Mouse (Mus musculus) midbrain, embryonic 14.5 days (tissue): Measurements from ENCODE around the gene A330070K13Rik. TPM values are rescaled to one million over a fixed set of nuclear protein-coding genes. Genes with fewer than 3 reads are reported as not detected.

ENCODE experiments used
- ATAC-seq: fragments of 200-750 bp; cut with Nextera tagmentation; 2 replicates; pipeline ENCODE4 v1.8.0; 2017; ENCODE audit warnings: moderate number of reproducible peaks, moderate library complexity; ENCODE audit not compliant: low FRiP score, low TSS enrichment
- DNase-seq: peaks from one replicate; pipeline ENCODE4 v3.0.0-alpha.2; 2015
- H3K27ac ChIP-seq: fragments of 300-500 bp; sonication (generic); replicated peaks from 2 replicates; pipeline ENCODE4 v1.5.1; 2014; ENCODE audit warnings: mild to moderate bottlenecking, low read depth, low read length, moderate library complexity
- H3K27me3 ChIP-seq: fragments of 300-500 bp; sonication (generic); 2 replicates; pipeline ENCODE4 v1.6.1; 2014; ENCODE audit warnings: low read length, control low read depth, mixed read lengths; ENCODE audit not compliant: control insufficient read depth, insufficient read depth
- H3K36me3 ChIP-seq: fragments of 300-500 bp; sonication (generic); 2 replicates; pipeline ENCODE4 v1.6.1; 2014; ENCODE audit warnings: low read length, control low read depth; ENCODE audit not compliant: control insufficient read depth, insufficient read depth
- H3K4me1 ChIP-seq: fragments of 300-500 bp; sonication (generic); 2 replicates; pipeline ENCODE4 v1.6.1; 2014; ENCODE audit warnings: mild to moderate bottlenecking, antibody characterized with exemption, low read length, control low read depth; ENCODE audit not compliant: control insufficient read depth, insufficient read depth
- H3K4me2 ChIP-seq: fragments of 300-500 bp; sonication (generic); 2 replicates; pipeline ENCODE4 v1.6.1; 2014; ENCODE audit warnings: mild to moderate bottlenecking, low read length, moderate library complexity
- H3K4me3 ChIP-seq: fragments of 300-500 bp; sonication (generic); replicated peaks from 2 replicates; pipeline ENCODE4 v1.5.1; 2014; ENCODE audit warnings: low read depth, low read length
- H3K9ac ChIP-seq: fragments of 300-500 bp; sonication (generic); replicated peaks from 2 replicates; pipeline ENCODE4 v1.6.1; 2014; ENCODE audit warnings: mild to moderate bottlenecking, low read length, moderate library complexity
- H3K9me3 ChIP-seq: fragments of 300-500 bp; sonication (generic); 2 replicates; pipeline ENCODE4 v1.6.1; 2016; ENCODE audit warnings: low read length, control low read depth, mixed read lengths; ENCODE audit not compliant: control insufficient read depth
- WGBS: fragments of 180-500 bp; shearing (Covaris S2); extraction: QIAGEN DNeasy Blood & Tissue Kit; methylation state at CpG from one replicate; pipeline ENCODE4 v1.1.7; 2014; 5-methylcytosine and 5-hydroxymethylcytosine counted together
- polyA plus RNA-seq: library from polyadenylated mRNA; unstranded; fragments of >200 nt; fragmentation: Nextera tagmentation; extraction: Ambion mirVana; gene quantifications from 2 replicates; pipeline ENCODE4 v1.2.1, GENCODE M21; 2014

Gene A330070K13Rik
- polyA plus RNA-seq, 1 experiment from 2014 or later: not detected

DNA sequence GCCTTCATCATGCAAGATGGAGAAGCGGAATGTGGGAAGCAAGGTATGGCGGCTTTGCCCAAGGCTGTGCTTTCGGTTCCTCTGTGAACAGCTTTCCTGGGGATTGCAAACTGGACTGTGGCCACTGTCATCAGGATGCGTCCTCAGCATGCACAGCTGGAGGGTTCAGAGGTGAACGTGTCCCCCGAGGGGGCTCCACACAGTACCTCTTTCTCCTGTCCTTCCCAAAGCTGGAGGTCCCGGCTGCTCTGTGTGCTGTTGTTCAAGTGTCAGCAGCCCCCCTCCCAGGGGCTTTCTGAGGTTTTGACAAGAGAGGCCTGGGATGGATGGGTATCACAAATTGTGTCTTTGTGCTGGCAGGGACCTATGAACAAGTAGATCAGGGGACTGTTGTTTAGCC, 2.0 kb upstream of the A330070K13Rik start:
- Histone ChIP-seq H3K27me3 (no peaks in the 10 kb centered on the region), H3K4me1 (no peaks in the 10 kb centered on the region)
- WGBS: 57% methylated on average over 7 of the region's 7 CpGs

DNA sequence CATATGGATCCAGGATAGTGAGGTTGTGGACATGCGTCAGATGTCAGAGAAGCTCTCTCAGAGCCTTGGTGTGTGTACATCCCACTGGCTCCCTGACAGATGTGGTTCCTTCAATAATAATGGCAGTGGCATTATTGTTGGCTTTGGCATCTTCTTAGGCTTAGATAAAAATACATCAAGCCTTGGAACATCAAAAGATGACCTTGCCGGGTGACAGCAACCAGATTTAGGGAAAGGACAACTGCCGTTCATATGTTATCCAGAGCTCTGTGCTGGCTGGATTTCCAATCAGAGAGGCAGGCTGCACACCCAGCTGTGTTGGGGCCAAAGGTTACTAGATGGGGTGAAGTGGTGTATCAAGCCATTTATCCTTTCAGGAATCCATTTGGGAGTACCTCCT, 9.0 kb downstream of the A330070K13Rik start:
- Histone ChIP-seq H3K4me1 (no peaks in the 10 kb centered on the region), H3K9me3 (no peaks in the 10 kb centered on the region), H3K27me3 (no peaks in the 10 kb centered on the region), H3K27ac (no peak overlapping the region), H3K9ac (no peak overlapping the region), H3K4me2 (no peak overlapping the region), H3K4me3 (no peak overlapping the region), H3K36me3 (no peaks in the 10 kb centered on the region)
- ATAC-seq: no peak
- whole genome bisulfite sequencing: 92% methylated on average over 3 of the region's 3 CpGs
- no peak for DNase-seq

More for the DNA sequence above, 2.0 kb upstream of the A330070K13Rik start:
- Histone ChIP-seq H3K27ac (no peak overlapping the region), H3K4me3 (no peak overlapping the region), H3K36me3 (no peaks in the 10 kb centered on the region), H3K9me3 (no peaks in the 10 kb centered on the region), H3K9ac (no peak overlapping the region), H3K4me2 (no peak overlapping the region)
- DNase-seq (no peak), ATAC-seq (no peak)

DNA sequence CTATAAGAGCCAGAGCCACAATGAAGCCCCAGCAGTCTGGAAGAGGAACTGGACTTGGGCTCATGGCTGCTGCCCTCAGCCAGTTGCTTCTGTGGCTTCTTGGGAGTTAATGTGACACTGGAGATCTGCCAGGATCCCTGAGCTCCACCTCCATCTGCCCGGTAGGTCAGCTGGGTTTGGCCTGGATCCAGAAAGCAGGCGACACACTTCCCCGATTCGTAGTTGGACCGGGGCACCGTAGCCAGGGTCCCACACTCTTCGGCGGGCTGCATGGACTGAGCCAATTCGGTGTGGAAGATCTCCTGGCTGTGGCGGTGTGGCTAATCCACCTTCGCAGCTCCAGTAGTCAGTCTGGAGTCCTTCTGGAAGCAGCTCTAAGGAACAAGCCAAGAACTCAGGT, 15.2 kb downstream of the A330070K13Rik start, which contains the start of gene Caln1:
Caln1 (plus strand) TSS at position 219 of the 400 bp plus-strand sequence.
- ATAC-seq: no peak
- Histone ChIP-seq H3K9ac (no peak within 1 kb of the TSS), H3K4me1 (no peaks in the 10 kb centered on the region), H3K36me3 (no peaks in the 10 kb centered on the region), H3K9me3 (no peaks in the 10 kb centered on the region), H3K27ac (no peak within 1 kb of the TSS), H3K4me2 (no peak within 1 kb of the TSS), H3K27me3 (no peaks in the 10 kb centered on the region), H3K4me3 (no peak within 1 kb of the TSS)
- 88% methylated on average over 11 of the region's 11 CpGs for WGBS
- DNase-seq: no peak

DNA sequence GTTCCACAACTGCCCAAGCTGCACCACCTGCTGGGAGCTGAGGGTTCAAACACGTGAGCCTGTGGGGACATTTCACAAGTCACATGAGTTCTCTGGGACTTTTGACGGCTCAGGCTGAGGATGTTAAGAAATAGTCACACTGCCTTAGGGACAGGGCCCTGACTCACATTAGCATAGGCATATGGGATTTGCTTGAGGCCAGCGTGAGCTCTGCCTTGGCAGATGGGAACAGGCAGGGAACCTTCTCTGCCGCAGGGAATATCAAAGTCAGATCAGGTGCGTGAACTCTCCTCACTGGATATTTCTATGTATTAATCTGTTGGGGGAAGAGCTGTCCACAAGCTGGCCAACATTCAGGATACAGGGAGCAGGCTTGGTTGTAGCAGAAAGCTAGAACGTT, 16.2 kb downstream of the A330070K13Rik start:
- DNase-seq (no peak), ATAC-seq (no peak)
- no peaks in the 10 kb centered on the region for H3K36me3 ChIP-seq
- H3K27me3 ChIP-seq: no peaks in the 10 kb centered on the region
- H3K4me2 ChIP-seq: no peak overlapping the region
- no peak overlapping the region for H3K9ac ChIP-seq
- H3K4me3 ChIP-seq: no peak overlapping the region
- 79% methylated on average over 6 of the region's 6 CpGs for WGBS
- no peaks in the 10 kb centered on the region for H3K4me1 ChIP-seq
- H3K27ac ChIP-seq: no peak overlapping the region
- no peaks in the 10 kb centered on the region for H3K9me3 ChIP-seq

DNA sequence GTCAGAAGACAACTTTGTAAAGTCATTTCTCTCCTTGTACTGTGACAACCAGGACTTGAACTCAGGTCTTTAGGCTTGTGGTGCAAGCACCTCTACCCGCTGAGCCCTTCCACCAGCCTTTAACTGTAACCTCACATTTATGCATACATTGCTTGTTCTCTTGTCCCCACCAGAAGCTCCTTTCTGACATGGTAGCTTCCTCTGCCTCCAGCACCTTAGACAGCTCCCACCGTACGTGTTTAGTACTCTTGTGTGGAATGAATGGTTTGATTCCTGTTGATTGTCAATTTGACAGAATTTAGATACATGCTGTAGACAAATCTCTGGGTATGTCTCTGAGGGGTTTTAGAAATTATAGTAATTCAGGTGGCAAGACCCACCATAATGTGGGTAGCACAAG, 20.7 kb downstream of the A330070K13Rik start:
- no peaks in the 10 kb centered on the region for H3K9me3 ChIP-seq
- no peak overlapping the region for H3K4me3 ChIP-seq
- no peak overlapping the region for H3K4me2 ChIP-seq
- DNase-seq (no peak), ATAC-seq (no peak)
- H3K9ac ChIP-seq: no peak overlapping the region
- WGBS: 64% methylated on average over 3 of the region's 3 CpGs
- no peak overlapping the region for H3K27ac ChIP-seq
- H3K36me3 ChIP-seq: no peaks in the 10 kb centered on the region
- H3K27me3 ChIP-seq: no peaks in the 10 kb centered on the region
- no peaks in the 10 kb centered on the region for H3K4me1 ChIP-seq

DNA sequence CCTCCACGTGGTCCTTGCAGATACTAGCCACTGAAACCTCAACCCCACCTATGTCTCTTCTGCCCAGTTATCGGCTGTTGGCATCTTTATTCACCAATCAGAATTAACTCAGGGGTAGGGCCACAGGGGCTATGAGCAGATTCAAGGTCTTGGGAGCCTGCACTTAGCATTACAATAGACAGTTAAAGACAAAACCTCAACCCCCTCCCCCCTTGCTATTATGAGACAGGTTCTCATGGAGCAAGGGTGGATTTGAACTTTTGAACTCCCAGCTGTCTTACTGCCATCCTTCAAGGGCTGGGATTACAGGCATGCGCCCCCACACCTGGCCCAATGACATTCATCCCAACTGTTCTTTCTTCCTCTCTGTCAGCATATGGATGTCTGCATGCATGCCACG, 21.3 kb downstream of the A330070K13Rik start:
- no peak overlapping the region for H3K27ac ChIP-seq
- H3K9me3 ChIP-seq: no peaks in the 10 kb centered on the region
- 61% methylated on average over 4 of the region's 4 CpGs for WGBS
- no peaks in the 10 kb centered on the region for H3K36me3 ChIP-seq
- no peak overlapping the region for H3K4me3 ChIP-seq
- H3K27me3 ChIP-seq: no peaks in the 10 kb centered on the region
- DNase-seq (no peak), ATAC-seq (no peak)
- no peak overlapping the region for H3K9ac ChIP-seq
- no peaks in the 10 kb centered on the region for H3K4me1 ChIP-seq
- no peak overlapping the region for H3K4me2 ChIP-seq

DNA sequence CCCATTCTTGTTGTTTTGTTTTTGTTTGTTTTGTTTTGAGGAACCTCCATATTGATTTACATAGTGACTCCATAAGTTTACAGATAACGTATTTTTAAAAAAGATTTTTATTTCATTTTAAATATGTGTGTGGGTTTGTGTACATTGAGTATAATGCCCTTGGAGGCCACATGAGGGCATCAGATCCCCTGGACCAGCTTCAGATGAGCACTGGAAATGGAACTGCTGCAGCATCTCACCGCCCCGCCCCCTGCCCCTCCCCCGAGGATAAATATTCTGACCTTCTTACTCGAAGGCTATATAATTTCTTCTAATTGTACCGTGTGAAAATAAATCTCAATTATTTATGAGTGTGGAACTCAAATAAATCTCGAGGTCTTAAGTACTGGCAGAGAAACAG, 29.2 kb downstream of the A330070K13Rik start:
- no peak overlapping the region for H3K9ac ChIP-seq
- H3K4me2 ChIP-seq: no peak overlapping the region
- no peaks in the 10 kb centered on the region for H3K9me3 ChIP-seq
- H3K27ac ChIP-seq: no peak overlapping the region
- 66% methylated on average over 7 of the region's 7 CpGs for WGBS
- ATAC-seq (no peak), DNase-seq (no peak)
- H3K36me3 ChIP-seq: no peaks in the 10 kb centered on the region
- no peak overlapping the region for H3K4me3 ChIP-seq
- H3K27me3 ChIP-seq: no peaks in the 10 kb centered on the region
- no peaks in the 10 kb centered on the region for H3K4me1 ChIP-seq

DNA sequence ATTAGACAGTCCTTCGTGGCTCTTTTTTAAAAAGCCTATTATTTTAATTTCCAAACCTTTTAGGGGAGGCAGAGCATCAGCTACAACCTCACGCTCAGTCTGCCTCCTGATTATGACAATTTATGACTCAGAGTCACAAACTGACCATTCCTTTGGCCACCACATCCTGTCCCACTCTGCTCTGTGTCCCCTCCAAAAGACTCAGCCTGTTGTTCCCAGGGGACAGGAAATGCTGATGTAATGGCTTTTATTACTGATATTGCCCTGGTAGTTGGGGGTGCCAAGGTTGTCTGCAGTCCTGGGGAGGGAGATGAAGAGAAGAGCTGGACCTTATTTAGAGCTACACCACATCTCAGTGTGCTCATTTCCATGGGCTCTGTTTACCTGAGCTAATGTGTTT, 38.6 kb downstream of the A330070K13Rik start:
- Histone ChIP-seq H3K36me3 (peaks cover 14% of the 10 kb centered on the region), H3K4me2 (no peak overlapping the region), H3K4me1 (no peaks in the 10 kb centered on the region), H3K9me3 (no peaks in the 10 kb centered on the region), H3K27me3 (no peaks in the 10 kb centered on the region), H3K9ac (no peak overlapping the region), H3K4me3 (no peak overlapping the region), H3K27ac (no peak overlapping the region)
- DNase-seq (no peak), ATAC-seq (no peak)
- WGBS: 92% methylated on average over 2 of the region's 2 CpGs

DNA sequence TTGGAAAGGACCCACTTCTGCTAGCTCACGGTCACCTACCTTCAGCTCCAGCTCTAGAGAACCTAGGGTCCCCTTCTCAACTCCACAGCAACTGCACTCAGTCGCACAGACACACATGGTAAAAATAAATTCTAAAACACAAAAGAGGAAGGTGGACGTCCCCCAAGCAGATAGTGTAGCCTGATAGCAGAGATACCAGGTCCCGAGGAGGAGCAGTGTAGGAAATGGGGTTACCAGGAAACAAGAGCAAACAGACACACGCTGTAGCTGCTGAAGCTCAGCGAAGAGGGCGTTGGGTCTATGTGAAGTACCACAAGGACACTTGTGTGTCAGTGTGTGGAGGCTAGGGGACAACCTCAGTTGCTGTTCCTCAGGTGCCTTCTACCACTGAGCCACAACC, 39.4 kb downstream of the A330070K13Rik start:
- WGBS: 93% methylated on average over 7 of the region's 7 CpGs
- DNase-seq (no peak), ATAC-seq (no peak)
- Histone ChIP-seq H3K4me2 (no peak overlapping the region), H3K9me3 (no peaks in the 10 kb centered on the region), H3K36me3 (peaks cover 21% of the 10 kb centered on the region), H3K4me1 (no peaks in the 10 kb centered on the region), H3K4me3 (no peak overlapping the region), H3K9ac (no peak overlapping the region), H3K27me3 (no peaks in the 10 kb centered on the region), H3K27ac (no peak overlapping the region)
